Mouse (Mus musculus) erythroblast, embryonic 14.5 days (primary cell): ENCODE results near the gene Nsfl1c. TPM values are rescaled to one million over a fixed set of nuclear protein-coding genes. Genes with fewer than 3 reads are reported as not detected.

ENCODE experiments used
- H3K27me3 ChIP-seq: 2 replicates; pipeline ENCODE4 v1.6.1; 2012; ENCODE audit warnings: inconsistent platforms; ENCODE audit not compliant: control insufficient read depth
- H3K36me3 ChIP-seq: 2 replicates; pipeline ENCODE4 v1.6.1; 2012; ENCODE audit warnings: mild to moderate bottlenecking, inconsistent platforms; ENCODE audit not compliant: control insufficient read depth
- H3K4me1 ChIP-seq: 2 replicates; pipeline ENCODE4 v1.6.1; 2012; ENCODE audit warnings: inconsistent platforms; ENCODE audit not compliant: control insufficient read depth
- H3K4me3 ChIP-seq: replicated peaks from 2 replicates; pipeline ENCODE3; 2012; ENCODE audit warnings: moderate library complexity, mild to moderate bottlenecking, inconsistent platforms
- H3K9me3 ChIP-seq: 2 replicates; pipeline ENCODE4 v1.6.1; 2012; ENCODE audit warnings: low read length, inconsistent platforms, mixed read lengths; ENCODE audit not compliant: control insufficient read depth
- GATA1 ChIP-seq: IDR thresholded peaks from 2 replicates; pipeline ENCODE4 v1.6.1; 2012; ENCODE audit warnings: low read length, inconsistent platforms, mixed read lengths
- TAL1 ChIP-seq: IDR thresholded peaks from 3 replicates; pipeline ENCODE4 v1.6.1; 2012; ENCODE audit warnings: low read length, inconsistent platforms, mixed read lengths
- polyA plus RNA-seq: library from polyadenylated mRNA; stranded (reverse); fragments of >175 nt; gene quantifications from 2 replicates; pipeline ENCODE4 v1.2.3, GENCODE M21; 2012

Gene Nsfl1c
- polyA plus RNA-seq, 1 experiment = 6.0 TPM

DNA sequence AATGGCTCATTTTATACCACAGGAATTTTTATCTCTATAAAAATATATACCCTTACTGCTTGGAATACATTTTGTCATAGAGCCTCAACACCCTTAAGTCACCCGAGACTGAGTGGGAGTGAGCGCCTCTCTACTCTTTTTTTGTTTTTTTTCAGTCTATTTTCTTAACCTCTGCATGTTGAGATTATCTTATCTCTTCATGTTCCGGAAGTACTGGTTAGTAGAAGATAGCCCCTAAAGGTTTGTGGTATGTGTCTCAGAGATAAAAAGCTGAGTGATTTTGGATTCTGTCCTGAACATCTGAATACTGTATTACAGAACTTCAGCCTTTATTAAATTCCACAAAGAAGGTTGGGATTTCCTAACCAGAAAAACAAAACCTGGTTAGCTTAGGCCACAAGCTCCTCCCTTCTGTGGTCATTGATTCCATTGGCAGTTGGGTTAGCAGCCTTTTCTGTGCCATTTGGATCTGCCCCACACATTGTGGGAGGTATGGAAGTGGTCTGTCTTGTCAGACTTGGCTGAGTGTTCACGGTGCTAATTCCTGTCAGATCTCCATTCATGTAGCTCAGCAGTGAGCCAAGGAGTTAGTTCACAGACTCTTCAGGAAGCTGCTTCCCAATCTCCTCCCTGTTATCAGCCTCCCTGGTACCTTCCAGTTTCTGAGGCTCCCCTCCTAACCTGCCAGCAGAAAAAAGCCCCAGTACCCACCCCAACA is 30.5 kb downstream of the Nsfl1c start:
- Histone ChIP-seq H3K27me3 (peaks cover 9% of the 10 kb centered on the region; the same call in 1 of the 2 replicates), H3K4me3 (no peak overlapping the region), H3K9me3 (no peaks in the 10 kb centered on the region), H3K4me1 (peaks cover 6% of the 10 kb centered on the region), H3K36me3 (no peaks in the 10 kb centered on the region; the same call in 1 of the 2 replicates)
- TF ChIP-seq TAL1 = no peak
- no peak for TF ChIP-seq GATA1

DNA sequence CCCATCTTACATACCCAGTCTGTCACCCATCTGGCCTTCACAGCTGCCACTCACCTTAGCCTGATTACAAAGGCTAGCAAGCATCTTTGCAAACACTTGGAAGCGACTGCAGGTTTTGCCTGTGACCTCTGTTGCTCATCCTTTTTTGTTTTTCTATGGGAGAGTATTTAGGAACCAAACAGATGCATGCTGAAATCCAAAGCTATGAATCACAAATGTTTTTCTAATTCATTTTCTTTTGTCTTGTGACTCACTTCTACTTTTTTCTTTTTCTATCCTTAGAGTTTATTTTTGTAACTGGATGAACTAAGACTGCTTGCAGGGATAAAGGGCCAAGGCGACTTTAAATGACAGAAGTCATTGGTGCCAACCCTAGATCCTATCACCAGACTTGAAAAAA is 31.5 kb downstream of the Nsfl1c start:
- Histone ChIP-seq H3K9me3 (no peaks in the 10 kb centered on the region), H3K4me3 (no peak overlapping the region), H3K27me3 (peaks cover 9% of the 10 kb centered on the region; the same call in 1 of the 2 replicates), H3K4me1 (peaks cover 7% of the 10 kb centered on the region), H3K36me3 (no peaks in the 10 kb centered on the region; the same call in 1 of the 2 replicates)
- TF ChIP-seq GATA1 (no peak), TAL1 (no peak)

DNA sequence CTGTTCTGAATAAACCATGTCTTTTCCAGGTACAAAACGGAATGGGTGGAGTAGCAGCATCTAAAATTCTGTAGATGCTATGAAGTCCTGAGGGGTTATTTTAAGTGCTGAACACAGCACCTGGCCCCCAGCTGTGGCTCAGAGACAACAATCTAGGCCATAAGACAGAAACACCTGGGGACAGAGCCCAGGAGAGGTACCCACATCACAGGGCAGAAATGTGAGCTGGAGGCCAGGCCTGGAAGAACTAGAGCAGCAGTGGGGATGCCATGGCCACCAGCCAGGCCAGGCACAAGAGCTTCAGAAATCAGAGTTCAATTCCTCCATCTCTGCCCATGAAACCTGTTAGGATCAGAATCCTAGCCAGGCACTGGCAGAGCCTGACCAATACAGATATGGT is 34.1 kb downstream of the Nsfl1c start:
- H3K36me3 ChIP-seq = no peaks in the 10 kb centered on the region
- no peaks in the 10 kb centered on the region for H3K9me3 ChIP-seq
- peaks cover 9% of the 10 kb centered on the region; the same call in 1 of the 2 replicates for H3K27me3 ChIP-seq
- peaks cover 8% of the 10 kb centered on the region for H3K4me1 ChIP-seq
- no peak for TF ChIP-seq GATA1
- TF ChIP-seq TAL1 = no peak
- no peak overlapping the region for H3K4me3 ChIP-seq

DNA sequence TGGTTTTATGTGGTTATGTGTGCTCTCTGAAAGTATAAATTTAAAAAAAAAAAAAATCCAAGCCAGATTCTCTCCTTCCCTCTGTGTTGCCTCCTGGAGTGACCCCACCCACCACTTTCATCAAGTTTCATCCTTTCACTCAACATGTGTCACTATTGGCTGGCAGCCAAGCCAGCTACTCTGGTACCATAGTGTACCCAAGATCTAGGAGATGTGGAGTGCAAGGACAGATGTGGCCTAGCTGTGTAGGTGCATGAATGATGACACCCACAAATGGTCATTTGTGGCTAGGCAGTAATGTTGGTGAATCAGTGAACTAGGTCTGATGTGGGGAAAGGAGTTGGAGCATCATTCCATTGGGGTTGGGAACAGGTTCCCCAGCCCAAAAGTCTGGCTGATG is 35.2 kb downstream of the Nsfl1c start:
- no peak overlapping the region for H3K4me3 ChIP-seq
- no peaks in the 10 kb centered on the region for H3K36me3 ChIP-seq
- TF ChIP-seq TAL1 = no peak
- TF ChIP-seq GATA1 = no peak
- peaks cover 6% of the 10 kb centered on the region for H3K4me1 ChIP-seq
- peaks cover 9% of the 10 kb centered on the region; the same call in 1 of the 2 replicates for H3K27me3 ChIP-seq
- no peaks in the 10 kb centered on the region for H3K9me3 ChIP-seq

DNA sequence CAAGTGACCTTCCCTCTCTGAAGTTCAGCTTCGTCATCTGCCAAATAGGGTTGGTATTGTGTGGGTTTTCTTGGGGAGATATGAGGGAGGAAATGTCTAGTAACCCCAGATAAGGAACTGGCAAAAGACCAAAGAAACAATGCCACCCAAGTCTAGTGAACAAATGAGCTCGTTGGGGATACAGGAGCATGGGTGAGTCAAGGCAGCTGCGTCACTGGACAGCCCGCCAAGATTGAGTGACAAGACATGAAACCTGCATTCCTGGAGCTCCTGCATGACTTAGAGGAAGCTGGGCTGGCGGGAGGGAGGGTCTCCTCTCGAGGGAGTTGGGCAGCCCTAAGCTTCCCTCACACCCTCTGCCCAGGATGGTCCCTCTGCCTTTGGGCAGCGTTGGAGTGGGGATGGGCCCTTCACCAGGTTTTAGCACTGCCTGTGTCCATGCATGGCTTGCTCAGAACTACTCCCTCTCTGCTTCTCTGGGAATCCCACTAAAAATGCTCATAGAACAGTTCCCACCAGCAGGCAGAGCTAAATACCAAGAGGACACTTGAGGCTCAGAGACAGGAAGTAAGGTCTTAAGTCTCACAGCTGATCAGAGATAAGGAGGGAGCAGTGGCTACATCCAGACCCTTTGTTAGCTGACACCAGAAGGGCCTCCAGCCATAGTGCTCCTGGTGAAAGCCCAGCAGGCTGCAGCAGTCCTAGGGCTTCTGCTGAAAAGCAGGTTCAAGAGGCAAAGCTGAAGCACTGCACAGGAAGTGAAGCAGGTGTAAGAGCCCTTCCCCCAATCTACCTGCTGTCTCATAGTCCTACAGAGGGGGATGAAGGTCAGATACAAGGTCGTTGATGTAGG is 36.6 kb downstream of the Nsfl1c start:
- TF ChIP-seq GATA1 (no peak), TAL1 (no peak)
- H3K4me3 ChIP-seq = no peak overlapping the region
- H3K36me3 ChIP-seq = no peaks in the 10 kb centered on the region
- peaks cover 1% of the 10 kb centered on the region for H3K4me1 ChIP-seq
- H3K27me3 ChIP-seq = peaks cover 6% of the 10 kb centered on the region; the same call in 1 of the 2 replicates
- no peaks in the 10 kb centered on the region for H3K9me3 ChIP-seq

DNA sequence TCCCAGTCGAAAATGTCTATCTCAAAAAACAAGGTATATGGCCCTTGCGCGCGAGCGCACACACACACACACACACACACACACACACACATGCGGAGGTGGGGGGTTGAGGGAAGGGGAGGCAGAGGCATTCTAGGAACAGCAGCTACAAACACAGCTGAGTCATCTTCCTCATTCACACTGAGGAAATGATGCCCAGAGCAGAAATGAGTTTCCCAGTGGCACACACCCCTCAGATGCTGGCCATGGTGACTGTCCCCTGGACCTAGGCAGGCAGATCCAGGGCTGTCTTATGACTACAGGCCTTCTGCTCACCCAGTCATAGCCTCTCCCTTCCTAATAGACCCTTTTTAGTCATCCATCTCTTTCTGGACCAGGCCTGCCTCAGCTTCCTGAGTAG is 39.6 kb downstream of the Nsfl1c start:
- TF ChIP-seq GATA1 = no peak
- no peak for TF ChIP-seq TAL1
- no peak overlapping the region for H3K4me3 ChIP-seq
- H3K4me1 ChIP-seq = peaks cover 1% of the 10 kb centered on the region
- H3K27me3 ChIP-seq = peaks cover under 1% of the 10 kb centered on the region
- H3K9me3 ChIP-seq = no peaks in the 10 kb centered on the region
- H3K36me3 ChIP-seq = no peaks in the 10 kb centered on the region

DNA sequence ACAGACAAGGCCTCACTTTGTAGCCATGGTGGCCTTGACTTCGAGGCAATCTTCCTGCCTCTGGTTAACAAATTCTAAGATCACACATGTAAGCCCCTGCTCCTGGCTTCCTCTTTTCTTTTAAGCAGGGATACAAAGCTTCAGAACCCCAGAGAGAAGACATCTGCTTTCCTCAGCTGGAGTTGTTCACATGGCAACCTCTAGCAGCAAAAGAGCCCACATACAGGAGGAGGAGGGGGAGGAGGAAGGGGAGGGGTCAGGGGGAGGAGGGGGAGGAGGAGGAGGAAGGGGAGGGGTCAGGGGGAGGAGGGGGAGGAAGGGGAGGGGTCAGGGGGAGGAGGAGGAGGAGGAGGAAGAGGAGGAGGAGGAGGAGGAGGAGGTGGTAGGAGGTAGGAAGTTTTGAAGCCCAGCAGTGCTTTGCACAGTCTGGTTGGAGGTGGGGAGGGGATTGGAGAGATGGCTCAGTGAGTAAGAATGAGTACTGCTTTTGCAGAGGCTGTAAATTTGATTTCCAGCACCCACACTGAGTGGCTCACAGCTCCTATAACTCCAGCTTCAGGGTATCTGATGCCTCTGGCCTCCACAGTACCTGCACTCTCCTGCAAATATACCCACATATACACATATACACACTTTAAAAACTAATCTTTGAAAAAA is 42.1 kb downstream of the Nsfl1c start:
- Histone ChIP-seq H3K4me3 (no peak overlapping the region), H3K9me3 (no peaks in the 10 kb centered on the region), H3K27me3 (peaks cover 4% of the 10 kb centered on the region), H3K36me3 (no peaks in the 10 kb centered on the region), H3K4me1 (no peaks in the 10 kb centered on the region)
- no peak for TF ChIP-seq GATA1
- TF ChIP-seq TAL1 = no peak

DNA sequence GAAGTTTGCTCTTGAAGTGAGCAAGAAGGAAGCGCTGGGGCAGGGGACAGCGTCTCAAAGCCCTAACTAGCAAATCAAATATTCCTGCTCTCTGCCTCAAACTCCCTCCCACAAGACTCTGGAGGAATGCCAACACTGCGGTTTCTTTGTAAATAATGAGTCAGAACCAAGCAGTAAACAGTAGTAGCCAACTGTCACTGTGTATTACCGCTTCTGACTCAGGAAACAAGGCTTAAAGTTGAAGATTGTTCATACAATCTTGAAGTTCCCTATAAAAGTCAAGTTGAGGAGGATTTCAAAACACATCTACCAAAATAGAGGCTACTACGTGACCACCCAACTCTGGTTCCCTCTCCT is 42.6 kb downstream of the Nsfl1c start:
- peaks cover 4% of the 10 kb centered on the region for H3K27me3 ChIP-seq
- H3K4me3 ChIP-seq = no peak overlapping the region
- peaks cover 3% of the 10 kb centered on the region for H3K4me1 ChIP-seq
- H3K9me3 ChIP-seq = no peaks in the 10 kb centered on the region
- H3K36me3 ChIP-seq = no peaks in the 10 kb centered on the region
- TF ChIP-seq GATA1 (no peak), TAL1 (no peak)

DNA sequence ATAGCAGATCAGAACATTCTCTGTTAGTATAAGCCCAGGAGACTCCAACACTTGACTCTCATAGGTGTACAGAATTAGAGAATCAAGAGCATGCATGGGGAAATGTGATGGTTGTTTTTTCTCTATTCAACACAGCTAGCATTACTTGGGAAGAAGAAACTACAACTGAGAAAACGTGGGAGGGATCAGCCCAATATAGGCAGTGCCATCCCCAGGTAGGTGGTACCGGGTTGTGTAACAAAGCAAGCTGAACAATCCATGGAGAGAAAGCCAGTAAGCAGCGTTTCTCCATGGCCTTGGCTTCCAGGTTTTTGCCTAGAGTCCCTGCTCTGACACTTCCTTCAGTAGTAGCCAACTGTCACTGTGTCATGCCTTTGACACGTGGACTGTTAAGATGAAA is 44.7 kb downstream of the Nsfl1c start:
- TF ChIP-seq GATA1 (no peak), TAL1 (no peak)
- peaks cover 9% of the 10 kb centered on the region for H3K27me3 ChIP-seq
- H3K4me1 ChIP-seq = peaks cover 24% of the 10 kb centered on the region
- no peak overlapping the region for H3K4me3 ChIP-seq
- no peaks in the 10 kb centered on the region for H3K9me3 ChIP-seq
- no peaks in the 10 kb centered on the region for H3K36me3 ChIP-seq
